Mouse (Mus musculus) natural killer cell, adult 2 months (primary cell): ENCODE results near the gene Hebp1.
A peak's percentile ranks its signal among the peaks of the same experiment; 100 is the strongest.

ENCODE experiments used
- DNase-seq, 2 experiments: peaks; one replicate each; pipeline ENCODE4 v3.0.0; 2022; ENCODE audit warnings: low spot score in 2 of 2

Hebp1 gene

DNA sequence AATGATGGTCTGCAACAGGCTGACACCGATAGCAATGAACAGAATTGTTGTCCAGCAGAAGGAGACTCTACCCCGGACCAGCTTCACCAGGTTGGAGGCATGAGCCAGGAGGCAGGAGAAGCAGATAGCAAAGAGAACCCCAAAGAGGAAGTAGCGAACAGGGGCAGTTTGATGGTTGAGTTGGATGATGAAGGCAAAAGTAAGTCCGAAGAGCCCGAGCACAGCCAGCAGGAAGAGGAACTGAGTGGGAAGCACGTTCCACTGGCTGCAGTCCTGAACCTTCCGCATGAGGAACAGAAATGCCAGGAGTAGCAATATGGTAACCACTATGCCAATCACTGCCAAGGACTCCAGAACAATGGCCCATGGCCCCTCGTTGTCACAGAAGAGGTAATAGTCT is 81.3 kb downstream of the Hebp1 start:
- no peak for DNase-seq

DNA sequence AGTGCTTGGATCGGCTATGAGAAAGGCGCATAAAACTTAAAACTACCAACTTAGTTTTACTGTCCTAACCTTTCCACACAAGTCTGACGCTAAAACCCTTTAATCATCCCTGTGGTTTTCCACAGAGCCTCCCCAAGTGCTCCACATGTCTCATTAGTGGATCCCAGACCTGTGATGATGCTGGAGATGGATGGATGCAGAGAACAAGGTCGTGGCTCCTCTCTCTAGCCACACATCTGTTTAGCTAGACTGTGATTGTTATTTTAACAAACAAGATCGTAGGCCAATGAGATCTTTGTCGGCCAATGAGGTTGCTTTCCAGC is 84.7 kb downstream of the Hebp1 start:
- DNase-seq, result no peak

DNA sequence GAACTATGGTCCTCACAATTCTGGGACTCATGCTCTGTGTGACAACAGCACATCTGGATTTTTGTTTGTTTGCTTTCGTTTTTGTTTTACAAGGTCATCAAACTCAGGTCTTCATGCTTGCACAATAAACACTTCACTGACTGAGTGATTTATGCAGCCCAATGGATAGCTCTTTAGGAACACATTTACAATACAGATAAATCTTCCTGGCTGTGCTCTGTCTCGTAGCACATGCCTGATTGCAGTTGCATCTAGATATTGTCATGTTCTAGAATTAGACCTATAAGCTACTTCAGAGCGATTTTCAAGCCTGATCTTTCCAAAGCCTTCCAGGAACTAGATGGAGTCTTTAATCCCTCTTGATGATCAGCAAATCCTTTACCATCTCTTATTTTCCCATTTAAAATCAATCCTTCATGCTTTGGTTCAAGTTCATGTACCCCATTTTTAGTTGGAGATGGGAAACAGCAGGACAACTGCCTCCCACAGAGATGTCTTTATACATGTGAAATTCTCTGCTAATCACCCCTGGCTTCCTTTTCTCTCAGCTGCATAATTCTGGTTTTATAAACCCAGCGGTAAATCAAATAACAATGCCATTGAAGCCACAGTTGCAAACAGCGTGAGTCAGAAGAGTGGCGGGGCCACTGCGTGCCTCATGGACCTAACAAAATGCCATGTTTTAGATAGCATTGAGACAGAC is 85.3 kb downstream of the Hebp1 start:
- no peak for DNase-seq

DNA sequence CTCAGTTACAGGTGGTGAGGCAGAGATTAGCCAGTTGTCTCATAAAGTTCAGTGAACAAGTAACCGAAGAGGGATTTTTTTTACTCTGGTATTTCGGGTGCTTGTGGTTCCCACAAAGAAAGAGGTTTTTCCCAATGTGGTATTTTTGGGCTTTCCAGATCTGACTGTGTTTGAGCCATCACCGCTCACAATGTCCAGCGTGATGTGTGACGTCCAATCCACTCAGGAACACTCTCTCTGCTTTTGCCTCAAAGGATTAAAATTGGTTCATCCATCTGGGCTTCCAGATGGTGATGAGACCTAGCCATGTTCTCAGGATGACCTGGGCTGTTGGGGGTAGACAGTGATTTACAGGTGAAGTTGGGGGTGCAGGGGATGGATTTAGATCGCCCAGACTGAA is 90.8 kb downstream of the Hebp1 start:
- no peak for DNase-seq

DNA sequence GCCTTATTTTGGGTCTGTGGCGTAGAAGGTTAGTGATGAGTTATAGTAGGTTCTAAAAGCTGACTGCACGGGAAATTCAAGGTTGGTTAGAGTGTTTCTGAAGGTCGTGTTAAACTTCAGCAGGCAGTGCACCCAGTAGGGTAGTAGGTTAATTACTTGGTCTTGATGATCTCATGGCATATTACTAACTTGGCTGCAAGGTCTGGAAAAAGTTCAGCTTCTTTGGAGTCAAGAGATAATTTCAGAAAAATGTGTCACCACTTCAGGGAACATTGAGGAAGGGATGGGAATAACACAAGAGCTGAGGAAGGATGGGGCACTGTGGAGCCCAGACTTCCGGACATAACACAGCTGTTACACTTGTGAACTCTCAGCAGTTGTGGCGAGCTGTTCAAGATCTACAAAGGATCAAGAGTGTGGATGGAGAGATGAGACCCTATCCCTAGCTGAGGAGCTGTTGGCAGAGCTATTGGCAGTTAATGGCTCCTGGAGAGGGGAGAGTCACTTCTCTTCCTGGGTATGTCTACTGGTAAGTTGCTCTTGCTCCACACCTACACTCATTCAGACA is 95.0 kb downstream of the Hebp1 start:
- no peak for DNase-seq

DNA sequence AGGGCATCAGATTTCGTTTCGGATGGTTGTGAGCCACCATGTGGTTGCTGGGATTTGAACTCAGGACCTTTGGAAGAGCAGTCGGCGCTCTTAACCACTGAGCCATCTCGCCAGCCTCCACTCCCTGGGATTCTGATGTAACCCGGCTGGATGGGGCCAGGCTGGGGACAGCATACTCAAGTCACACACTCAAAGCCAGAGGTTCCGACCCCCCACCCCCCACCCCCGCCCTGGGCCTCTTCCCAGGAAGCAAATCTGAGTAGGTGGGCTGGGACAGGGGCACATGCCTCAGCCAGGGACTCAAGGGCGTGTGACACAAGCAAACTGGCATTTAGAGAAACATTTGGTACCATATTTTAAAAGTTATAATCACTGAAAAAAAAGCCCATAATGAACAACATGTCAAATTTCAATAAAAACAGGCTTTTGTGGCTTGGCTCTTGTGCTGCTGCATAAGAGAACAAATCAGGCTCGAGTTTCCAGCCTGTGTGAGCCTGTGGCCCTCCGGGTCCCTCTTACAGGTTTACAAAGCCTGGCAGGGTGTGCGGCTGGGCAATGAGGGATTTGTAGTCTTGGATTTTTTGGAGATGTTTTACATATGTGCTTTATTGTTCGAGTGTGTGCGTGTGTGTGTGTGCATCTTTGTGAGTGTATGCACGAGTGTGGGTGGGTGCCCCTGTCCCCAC is 96.9 kb downstream of the Hebp1 start:
- no peak for DNase-seq

DNA sequence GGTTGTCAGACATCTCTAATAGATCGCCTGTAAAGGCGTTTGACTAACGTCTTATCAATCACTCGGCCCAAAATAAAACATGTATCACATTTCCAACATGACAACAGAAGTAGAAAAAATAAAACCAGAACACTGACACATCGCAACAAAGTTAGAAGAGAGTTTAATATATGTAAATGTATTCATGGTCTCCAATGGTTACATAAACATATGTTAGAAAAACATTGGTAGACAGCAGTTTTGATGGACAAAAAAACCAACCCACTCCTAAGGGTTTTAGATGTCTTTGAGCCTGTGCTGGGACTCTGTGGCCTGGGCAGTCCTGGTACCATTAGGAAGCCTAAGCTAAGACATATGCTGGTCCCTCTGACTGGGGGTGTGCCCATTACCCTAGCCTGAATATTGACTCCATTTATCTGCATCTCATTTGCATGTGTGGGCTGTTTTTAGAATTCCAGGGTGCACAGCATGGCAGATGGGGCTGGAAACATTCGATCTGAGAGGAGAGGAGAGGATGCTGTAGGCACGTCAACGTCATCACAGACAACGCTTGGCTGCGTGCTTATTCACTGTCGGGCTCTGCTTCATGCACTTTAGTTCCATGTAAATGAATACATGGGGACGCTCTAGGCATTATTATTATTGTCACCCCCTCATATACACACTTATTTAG is 104.9 kb downstream of the Hebp1 start:
- DNase-seq, result no peak

DNA sequence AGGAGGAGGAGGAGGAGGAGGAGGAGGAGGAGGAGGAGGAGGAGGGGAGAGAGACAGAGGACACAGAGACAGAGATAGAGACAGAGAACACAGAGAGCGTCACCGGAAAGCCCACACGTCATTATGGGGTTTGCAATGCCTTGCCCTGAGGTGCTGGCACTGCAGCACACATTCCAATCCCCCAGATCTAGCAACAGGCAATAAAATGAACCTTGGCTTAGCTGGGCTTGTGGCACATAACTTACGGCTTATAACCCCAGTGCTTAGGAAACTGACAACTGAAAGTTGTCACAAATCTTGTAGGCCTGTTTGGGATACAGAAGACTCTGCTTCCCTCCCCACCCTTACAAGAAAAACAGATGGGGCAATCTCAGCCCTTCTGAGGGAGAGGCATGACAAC is 107.2 kb downstream of the Hebp1 start:
- DNase-seq, result no peak

DNA sequence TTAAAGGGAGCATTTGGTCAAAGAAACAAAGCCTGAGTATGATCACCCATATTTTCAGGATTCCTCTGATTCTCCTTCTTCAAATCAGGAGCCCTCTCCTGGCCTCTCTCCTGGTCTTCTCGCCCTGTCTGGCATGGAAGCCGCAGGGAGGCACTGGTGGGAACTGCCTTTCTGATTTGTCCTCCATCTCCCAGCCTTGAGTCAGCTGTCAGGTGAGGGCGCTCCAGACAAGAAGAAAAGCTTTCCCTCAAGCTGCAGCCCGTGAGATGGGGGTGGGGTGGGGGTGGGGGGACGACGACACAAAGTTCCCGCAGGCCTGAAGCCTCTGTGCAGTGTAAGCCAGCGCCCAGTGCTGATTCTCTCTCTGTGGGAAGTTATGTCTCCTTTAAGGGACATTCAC is 108.0 kb downstream of the Hebp1 start:
- no peak for DNase-seq

DNA sequence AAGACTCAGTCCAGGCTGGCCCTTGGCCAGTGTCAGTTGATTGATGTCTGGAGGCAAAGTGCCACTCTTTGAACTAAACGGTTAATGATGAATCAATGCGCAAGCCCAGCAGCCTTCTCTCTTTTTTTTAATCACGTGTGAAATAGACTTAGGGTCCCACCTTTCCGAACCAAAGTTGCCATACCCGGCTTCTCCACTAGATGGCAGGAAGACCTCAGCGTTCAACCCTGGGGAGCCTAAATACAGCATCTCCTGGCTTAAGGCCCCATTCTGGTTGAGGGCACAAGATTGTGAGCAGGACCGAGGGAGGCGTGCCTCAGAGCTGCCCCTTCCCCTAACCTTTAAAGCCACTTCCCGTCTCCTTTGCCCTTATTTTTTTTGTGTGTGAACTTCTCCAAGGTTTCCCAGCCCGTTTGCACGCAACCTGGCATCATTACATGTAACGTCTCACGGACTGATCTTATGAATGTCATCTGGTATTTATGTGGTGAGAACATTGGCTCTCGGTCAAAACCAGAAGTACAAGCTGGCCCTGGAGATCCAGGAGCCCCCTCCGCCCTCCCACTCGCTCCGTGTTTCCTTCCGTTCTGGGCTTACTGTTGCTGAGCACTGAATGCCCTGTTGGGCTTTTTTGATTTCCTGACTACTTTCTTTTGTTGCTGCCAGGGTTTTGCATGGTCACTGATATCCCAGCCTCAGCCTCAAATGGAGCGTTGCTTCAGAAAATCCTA is 109.9 kb downstream of the Hebp1 start:
- peak; percentile 50 to 71 for DNase-seq
